Mouse (Mus musculus) urinary bladder, postnatal 36 days (tissue): ENCODE results near the gene Ift46.

Experiments
- DNase-seq, 2 experiments: peaks; one replicate each; pipeline ENCODE4 v3.0.0; 2022; ENCODE audit warnings: low spot score in 2 of 2, mixed read lengths in 1 of 2

Gene Ift46

DNA sequence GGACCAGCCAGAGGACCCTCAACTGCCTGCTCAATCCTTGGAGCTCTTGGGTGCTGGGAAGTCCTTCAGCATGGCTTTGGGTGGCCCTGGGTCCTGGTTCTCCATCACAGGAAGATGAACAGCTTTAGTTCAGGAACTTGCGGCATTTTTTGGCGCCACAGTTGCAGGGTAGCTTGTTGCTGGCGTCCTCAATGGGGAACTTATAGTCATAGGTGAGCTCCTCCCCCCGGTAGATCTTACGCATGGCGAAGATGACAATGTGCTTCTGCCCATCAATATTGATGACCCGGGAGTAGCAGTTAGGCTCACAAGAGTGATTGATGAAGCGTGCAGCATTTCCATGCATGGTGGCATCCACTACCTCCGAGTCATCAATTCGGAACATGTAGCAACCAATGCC lies 40.1 kb downstream of the Ift46 start:
- DNase-seq, result no peak

DNA sequence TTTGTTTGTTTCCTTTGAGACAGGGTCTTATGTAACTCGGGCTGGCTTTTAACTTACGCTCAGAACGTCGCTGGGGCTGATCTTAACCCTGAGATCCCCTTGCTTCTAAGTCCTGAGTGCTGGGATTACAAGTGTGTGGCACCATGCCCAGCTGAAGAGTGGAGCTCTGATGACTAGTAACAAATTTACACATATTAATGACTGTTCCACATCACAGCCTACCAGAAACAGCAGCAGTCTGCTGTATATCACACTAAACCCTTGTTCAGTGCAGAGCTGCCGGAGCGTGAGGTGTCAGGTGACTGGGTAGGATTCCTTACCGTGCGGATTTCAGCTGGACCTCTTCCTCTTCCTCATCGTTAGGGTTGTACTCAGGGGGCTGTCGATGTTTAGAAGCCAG lies 42.6 kb downstream of the Ift46 start:
- DNase-seq, result no peak

DNA sequence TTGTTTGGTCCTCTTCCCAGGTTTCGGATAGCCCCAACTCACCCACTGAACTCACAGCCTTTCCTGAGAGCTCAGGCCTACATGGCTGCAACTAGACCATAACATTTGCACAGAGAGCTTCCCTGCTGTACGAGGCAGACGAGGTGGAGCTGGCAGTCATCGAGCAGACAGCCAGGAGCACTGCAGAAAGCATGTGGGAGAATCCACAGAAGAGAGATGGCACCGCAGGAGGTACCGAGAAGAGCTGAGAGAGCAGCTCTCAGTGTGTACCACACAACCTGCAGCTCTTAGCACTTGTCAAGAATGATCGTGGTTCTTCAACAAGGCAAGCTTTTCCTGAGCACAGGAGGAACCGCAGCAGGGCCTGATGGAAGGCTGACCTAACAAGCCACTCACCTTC lies 46.5 kb downstream of the Ift46 start:
- no peak for DNase-seq

DNA sequence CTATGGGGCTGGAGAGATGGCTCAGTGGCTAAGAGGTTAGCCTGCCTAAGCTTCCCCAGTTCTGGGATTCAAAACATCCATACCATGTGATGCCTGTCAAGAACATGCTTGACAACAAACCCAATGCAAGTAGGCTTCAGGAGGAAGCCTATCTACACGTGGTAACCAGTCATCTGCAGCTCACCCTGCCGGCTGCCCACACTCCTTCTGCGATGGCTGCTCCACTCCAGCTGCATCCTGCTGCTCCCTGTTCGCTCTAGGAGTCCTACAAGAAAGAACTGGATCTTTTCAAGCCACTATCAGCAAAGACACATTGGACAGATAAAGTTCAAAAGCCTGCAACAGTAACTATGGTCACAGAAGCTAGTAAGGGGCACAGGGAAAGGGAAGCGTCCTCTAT lies 49.8 kb downstream of the Ift46 start:
- DNase-seq, result no peak

DNA sequence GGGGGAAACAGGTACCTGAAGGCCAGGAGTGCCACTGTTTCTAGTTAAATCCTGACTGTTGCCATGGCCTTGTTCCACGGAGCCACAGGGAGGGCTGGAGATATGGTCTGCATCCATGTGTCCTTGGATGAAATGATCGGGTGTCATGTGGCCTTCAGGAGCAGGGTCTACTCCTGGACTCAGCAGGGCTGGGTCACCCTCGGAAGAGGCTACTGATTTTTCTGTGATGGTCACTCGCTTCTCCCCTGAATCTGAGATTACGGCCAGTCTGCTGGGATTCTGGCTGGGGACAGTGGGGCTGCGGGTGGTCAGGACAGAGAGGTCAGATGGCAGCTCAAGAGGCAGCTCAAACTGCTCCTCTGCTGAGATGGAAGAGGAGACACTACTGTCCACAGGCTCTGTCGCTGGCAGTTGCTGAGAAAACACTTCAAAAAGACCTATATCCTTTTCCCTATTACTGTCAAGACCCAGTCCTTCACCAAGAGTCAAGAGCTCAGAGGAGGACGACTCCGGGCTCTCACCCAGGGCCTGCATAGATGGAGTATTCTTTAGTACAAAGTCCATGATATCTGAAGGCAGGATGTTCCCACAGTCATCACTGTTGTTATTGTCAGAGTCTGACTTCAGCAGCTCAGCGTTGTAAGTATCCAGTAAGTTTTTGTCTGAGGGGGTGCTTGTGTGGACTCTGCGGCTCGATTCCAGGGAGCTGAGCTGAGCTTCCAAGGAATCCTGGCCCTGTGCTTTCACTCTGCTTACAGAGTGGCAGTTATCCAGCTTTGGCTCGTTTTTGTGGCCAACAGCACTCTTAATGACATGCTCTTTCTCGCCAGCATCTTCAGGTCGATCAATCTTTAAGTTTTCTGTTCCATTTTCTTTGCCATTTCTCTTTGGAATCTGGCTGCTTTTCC lies 52.5 kb downstream of the Ift46 start:
- no peak for DNase-seq

DNA sequence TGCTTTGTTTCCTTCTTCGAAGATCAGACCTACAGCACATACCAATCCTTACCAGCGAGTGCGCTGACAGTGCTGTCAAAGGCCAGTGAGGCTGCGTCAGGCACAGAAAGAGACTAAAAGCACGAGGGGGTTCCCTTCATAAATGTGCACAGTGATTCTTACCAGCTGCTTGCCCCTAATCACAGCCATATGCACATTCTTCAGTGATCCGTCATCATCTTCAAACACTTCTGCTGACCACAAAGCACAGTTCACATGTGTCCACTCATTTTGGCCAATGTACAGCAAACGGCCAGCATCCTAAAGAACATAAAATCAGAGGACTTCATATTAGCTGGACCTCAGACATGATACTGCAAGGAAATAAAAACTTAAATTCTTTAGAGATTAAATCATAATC lies 59.0 kb downstream of the Ift46 start:
- no peak for DNase-seq

DNA sequence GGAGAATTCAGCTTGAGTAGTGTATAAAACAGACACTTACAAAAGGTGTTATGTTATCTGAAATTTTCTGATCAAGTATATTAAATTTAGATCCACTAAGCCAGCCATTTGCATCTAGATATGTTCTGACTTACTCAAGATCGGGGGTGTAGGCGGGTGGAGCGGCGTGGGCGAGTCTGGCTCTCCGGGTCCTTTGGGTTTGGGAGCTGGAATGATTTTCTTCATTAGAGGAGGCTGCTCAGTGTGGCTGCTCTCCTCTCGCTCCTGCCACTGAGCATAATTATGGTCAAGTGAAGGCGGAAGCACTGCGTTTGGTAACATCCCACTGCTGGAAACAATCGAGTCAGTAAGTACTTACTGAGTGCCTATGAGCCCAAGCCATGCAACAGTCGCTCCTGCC lies 61.2 kb downstream of the Ift46 start:
- no peak for DNase-seq

DNA sequence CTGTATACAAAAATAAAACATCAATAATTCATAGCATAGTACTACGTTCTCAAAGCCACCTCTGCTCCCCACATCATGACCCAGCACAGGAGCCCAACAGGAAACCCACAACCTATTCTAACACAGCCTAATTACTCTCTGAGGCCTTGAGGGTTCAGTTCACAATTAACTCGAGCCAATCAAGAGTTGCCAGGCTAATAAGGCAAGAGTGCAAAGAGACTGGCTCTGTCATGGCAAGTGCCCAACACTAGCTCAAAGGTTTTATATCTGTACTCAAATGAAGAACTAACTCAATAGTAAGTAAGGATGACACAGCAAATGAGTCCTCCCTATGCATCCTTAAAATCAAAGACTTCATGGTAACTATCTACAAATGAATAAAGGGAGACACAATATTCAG lies 62.8 kb downstream of the Ift46 start:
- no peak for DNase-seq

DNA sequence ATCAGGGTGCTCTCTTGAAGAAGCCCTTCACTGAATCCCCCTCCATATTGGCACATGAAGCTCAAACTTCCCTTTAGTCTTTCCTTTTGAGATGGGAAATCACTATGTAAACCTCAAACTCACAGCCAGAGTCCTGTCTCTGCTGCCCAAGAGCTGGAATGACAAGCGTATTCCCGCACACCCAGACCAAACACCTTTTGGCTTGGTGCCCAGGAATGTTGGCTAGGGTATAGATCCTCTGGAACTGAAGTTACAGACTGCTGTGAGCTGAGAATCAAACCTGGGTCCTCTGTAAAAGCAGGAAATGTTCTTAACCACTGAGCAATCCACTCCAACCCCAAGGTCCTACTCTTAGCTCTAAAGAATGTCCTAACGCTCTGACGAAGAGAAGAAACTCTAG lies 64.6 kb downstream of the Ift46 start:
- no peak for DNase-seq

DNA sequence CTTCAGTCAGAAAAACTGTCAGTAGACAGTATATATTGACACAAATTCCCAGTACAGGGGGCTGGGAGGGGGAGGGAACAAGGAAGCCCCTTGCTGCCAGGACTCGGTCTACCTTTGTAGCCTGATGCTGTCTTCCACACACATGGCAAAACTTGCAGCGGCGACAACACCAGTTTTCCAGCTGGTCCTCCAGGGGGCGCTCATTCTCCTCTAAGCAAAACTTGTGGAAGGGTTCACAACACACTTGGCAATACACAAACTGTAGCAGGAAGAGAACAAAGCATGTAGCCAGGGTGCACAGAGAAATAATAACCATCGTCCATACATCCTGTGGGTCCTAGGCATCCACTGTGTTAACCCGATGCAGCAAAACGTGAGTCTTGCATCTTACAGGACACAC lies 68.7 kb downstream of the Ift46 start:
- peak; percentile 56 to 70 for DNase-seq

DNA sequence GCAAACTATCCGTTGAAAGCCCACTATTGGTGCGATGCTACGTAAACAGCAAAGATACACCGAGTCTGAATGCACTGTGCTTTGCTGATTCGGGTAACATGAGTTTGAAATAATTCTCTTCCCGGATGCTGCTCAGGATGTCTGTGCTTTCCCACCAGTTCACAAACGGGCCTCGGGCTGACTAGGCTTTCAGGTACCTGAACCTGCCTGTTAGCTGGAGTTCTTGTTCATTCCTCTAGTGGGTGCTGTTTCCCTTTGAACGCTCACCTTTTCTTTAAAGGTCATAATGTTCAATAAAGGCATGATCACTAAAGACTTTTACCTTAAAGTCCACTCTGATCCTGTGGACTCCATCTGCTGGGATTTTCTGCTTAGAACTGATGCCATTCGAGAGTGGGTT lies 73.5 kb downstream of the Ift46 start:
- DNase-seq, result no peak
